Mouse (Mus musculus): ENCODE measurements around the gene Cdc20. TPM values are rescaled to one million over a fixed set of nuclear protein-coding genes. Genes with fewer than 3 reads are reported as not detected.
A peak's percentile ranks its signal among the peaks of the same experiment; 100 is the strongest.

Gene Cdc20
- polyA plus RNA-seq, 1 experiment from 2014 or later: 168 TPM

- H3K36me3 ChIP-seq: peaks cover 74% of the 10 kb centered on the region
- H3K27me3 ChIP-seq: no peaks in the 10 kb centered on the region
- H3K9me3 ChIP-seq (replicated peaks): no peaks in the 10 kb centered on the region
- WGBS: 91% methylated on average over 5 of the region's 5 CpGs
- no peak overlapping the region for H3K4me2 ChIP-seq (replicated peaks)
- H3K27ac ChIP-seq: no peak overlapping the region
- no peak overlapping the region for H3K9ac ChIP-seq
- H3K4me1 ChIP-seq: peaks cover 11% of the 10 kb centered on the region
- no peak for ATAC-seq (ENCODE audit: low FRiP score)
- H3K4me3 ChIP-seq: no peak overlapping the region
Observed at GRCm38 (mm10) chr4:118413553-118413952, 23.6 kb downstream of the Cdc20 start.

- 90% methylated on average over 5 of the region's 5 CpGs for WGBS
- no peak overlapping the region for H3K4me3 ChIP-seq
- no peaks in the 10 kb centered on the region for H3K27me3 ChIP-seq
- no peak for ATAC-seq (ENCODE audit: low FRiP score)
- no peak overlapping the region for H3K27ac ChIP-seq
- H3K9me3 ChIP-seq (replicated peaks): no peaks in the 10 kb centered on the region
- peaks cover 53% of the 10 kb centered on the region for H3K36me3 ChIP-seq
- no peak overlapping the region for H3K4me2 ChIP-seq (replicated peaks)
- peaks cover 23% of the 10 kb centered on the region for H3K4me1 ChIP-seq
- H3K9ac ChIP-seq: no peak overlapping the region
Observed at GRCm38 (mm10) chr4:118410871-118411270, 26.3 kb downstream of the Cdc20 start.

GRCm38 (mm10) chr4:118409142-118409900, 27.8 kb downstream of the Cdc20 start, which contains the start of the genes Szt2 and Med8:
Gene Szt2 (minus strand): TSS chr4:118409273.
Gene Med8 (plus strand): TSS chr4:118409337.
- Histone ChIP-seq H3K36me3 (peaks cover 49% of the 10 kb centered on the region), H3K4me1 (peaks cover 23% of the 10 kb centered on the region), H3K9me3 (replicated peaks) (no peaks in the 10 kb centered on the region), H3K9ac (peak within 1 kb of the TSS; percentile 93), H3K4me3 (peak within 1 kb of the TSS; percentile 91), H3K27ac (peak within 1 kb of the TSS; percentile 74), H3K27me3 (no peaks in the 10 kb centered on the region), H3K4me2 (replicated peaks) (peak within 1 kb of the TSS; percentile 95)
- WGBS: under 1% methylated on average over 53 of the region's 53 CpGs
- peak; percentile 95 for ATAC-seq (ENCODE audit: low FRiP score)

GRCm38 (mm10) chr4:118402701-118403100, 34.5 kb downstream of the Cdc20 start:
- Histone ChIP-seq H3K36me3 (peaks cover 74% of the 10 kb centered on the region), H3K4me2 (replicated peaks) (no peak overlapping the region), H3K9ac (no peak overlapping the region), H3K4me3 (no peak overlapping the region), H3K4me1 (peaks cover 4% of the 10 kb centered on the region), H3K9me3 (replicated peaks) (no peaks in the 10 kb centered on the region), H3K27me3 (no peaks in the 10 kb centered on the region), H3K27ac (no peak overlapping the region)
- no peak for ATAC-seq (ENCODE audit: low FRiP score)
- WGBS: 92% methylated on average over 12 of the region's 12 CpGs

GRCm38 (mm10) chr4:118401918-118402317, 35.2 kb downstream of the Cdc20 start:
- WGBS: 98% methylated on average over 5 of the region's 5 CpGs
- no peak for ATAC-seq (ENCODE audit: low FRiP score)
- Histone ChIP-seq H3K27ac (no peak overlapping the region), H3K4me1 (no peaks in the 10 kb centered on the region), H3K27me3 (no peaks in the 10 kb centered on the region), H3K9me3 (replicated peaks) (no peaks in the 10 kb centered on the region), H3K4me3 (no peak overlapping the region), H3K4me2 (replicated peaks) (no peak overlapping the region), H3K9ac (no peak overlapping the region), H3K36me3 (peaks cover 81% of the 10 kb centered on the region)

- 94% methylated on average over 3 of the region's 3 CpGs for WGBS
- no peak overlapping the region for H3K27ac ChIP-seq
- no peak overlapping the region for H3K9ac ChIP-seq
- H3K36me3 ChIP-seq: peaks cover 86% of the 10 kb centered on the region
- H3K4me2 ChIP-seq (replicated peaks): no peak overlapping the region
- H3K9me3 ChIP-seq (replicated peaks): no peaks in the 10 kb centered on the region
- H3K4me3 ChIP-seq: no peak overlapping the region
- H3K4me1 ChIP-seq: no peaks in the 10 kb centered on the region
- H3K27me3 ChIP-seq: no peaks in the 10 kb centered on the region
- ATAC-seq (ENCODE audit: low FRiP score): no peak
Observed at GRCm38 (mm10) chr4:118401421-118401820, 35.7 kb downstream of the Cdc20 start.

GRCm38 (mm10) chr4:118398400-118398799, 38.8 kb downstream of the Cdc20 start:
- Histone ChIP-seq H3K36me3 (peaks cover 96% of the 10 kb centered on the region), H3K4me1 (no peaks in the 10 kb centered on the region)

GRCm38 (mm10) chr4:118396433-118396832, 40.7 kb downstream of the Cdc20 start:
- H3K36me3 ChIP-seq: peaks cover 96% of the 10 kb centered on the region
- WGBS: 81% methylated on average over 3 of the region's 3 CpGs
- H3K27ac ChIP-seq: no peak overlapping the region
- H3K4me2 ChIP-seq (replicated peaks): no peak overlapping the region
- H3K9me3 ChIP-seq (replicated peaks): no peaks in the 10 kb centered on the region
- no peak for ATAC-seq (ENCODE audit: low FRiP score)
- H3K4me1 ChIP-seq: no peaks in the 10 kb centered on the region
- no peaks in the 10 kb centered on the region for H3K27me3 ChIP-seq
- H3K9ac ChIP-seq: no peak overlapping the region
- no peak overlapping the region for H3K4me3 ChIP-seq

More at GRCm38 (mm10) chr4:118398400-118398799, 38.8 kb downstream of the Cdc20 start:
- Histone ChIP-seq H3K9me3 (replicated peaks) (no peaks in the 10 kb centered on the region), H3K4me3 (no peak overlapping the region), H3K27me3 (no peaks in the 10 kb centered on the region), H3K9ac (no peak overlapping the region), H3K27ac (no peak overlapping the region), H3K4me2 (replicated peaks) (no peak overlapping the region)
- 96% methylated on average over 6 of the region's 6 CpGs for WGBS
- ATAC-seq (ENCODE audit: low FRiP score): no peak

- peaks cover 98% of the 10 kb centered on the region for H3K36me3 ChIP-seq
- no peak overlapping the region for H3K4me2 ChIP-seq (replicated peaks)
- H3K9me3 ChIP-seq (replicated peaks): no peaks in the 10 kb centered on the region
- no peak for ATAC-seq (ENCODE audit: low FRiP score)
- H3K4me3 ChIP-seq: no peak overlapping the region
- H3K9ac ChIP-seq: no peak overlapping the region
- WGBS: 86% methylated on average over 4 of the region's 4 CpGs
- no peaks in the 10 kb centered on the region for H3K4me1 ChIP-seq
- no peak overlapping the region for H3K27ac ChIP-seq
- no peaks in the 10 kb centered on the region for H3K27me3 ChIP-seq
Observed at GRCm38 (mm10) chr4:118395289-118395688, 41.9 kb downstream of the Cdc20 start.

- Histone ChIP-seq H3K27me3 (no peaks in the 10 kb centered on the region), H3K4me2 (replicated peaks) (no peak overlapping the region), H3K4me3 (no peak overlapping the region), H3K27ac (no peak overlapping the region), H3K36me3 (peaks cover 98% of the 10 kb centered on the region), H3K4me1 (no peaks in the 10 kb centered on the region), H3K9ac (no peak overlapping the region), H3K9me3 (replicated peaks) (no peaks in the 10 kb centered on the region)
- no peak for ATAC-seq (ENCODE audit: low FRiP score)
- 93% methylated on average over 6 of the region's 6 CpGs for WGBS
Observed at GRCm38 (mm10) chr4:118394505-118394904, 42.6 kb downstream of the Cdc20 start.

GRCm38 (mm10) chr4:118390146-118390545, 47.0 kb downstream of the Cdc20 start:
- WGBS: 93% methylated on average over 11 of the region's 11 CpGs
- no peak overlapping the region for H3K9ac ChIP-seq
- H3K4me3 ChIP-seq: no peak overlapping the region
- no peaks in the 10 kb centered on the region for H3K27me3 ChIP-seq
- no peak overlapping the region for H3K27ac ChIP-seq
- no peak for ATAC-seq (ENCODE audit: low FRiP score)
- H3K4me2 ChIP-seq (replicated peaks): no peak overlapping the region
- H3K36me3 ChIP-seq: peaks cover 99% of the 10 kb centered on the region
- H3K9me3 ChIP-seq (replicated peaks): no peaks in the 10 kb centered on the region
- no peaks in the 10 kb centered on the region for H3K4me1 ChIP-seq

GRCm38 (mm10) chr4:118387316-118387715, 49.8 kb downstream of the Cdc20 start:
- Histone ChIP-seq H3K4me2 (replicated peaks) (no peak overlapping the region), H3K27me3 (no peaks in the 10 kb centered on the region), H3K9ac (no peak overlapping the region), H3K9me3 (replicated peaks) (no peaks in the 10 kb centered on the region), H3K4me3 (no peak overlapping the region), H3K27ac (no peak overlapping the region), H3K36me3 (peaks cover 99% of the 10 kb centered on the region), H3K4me1 (no peaks in the 10 kb centered on the region)
- no peak for ATAC-seq (ENCODE audit: low FRiP score)
- WGBS: 96% methylated on average over 8 of the region's 8 CpGs

- no peaks in the 10 kb centered on the region for H3K9me3 ChIP-seq (replicated peaks)
- no peak overlapping the region for H3K27ac ChIP-seq
- ATAC-seq (ENCODE audit: low FRiP score): no peak
- WGBS: 94% methylated on average over 7 of the region's 7 CpGs
- no peak overlapping the region for H3K9ac ChIP-seq
- H3K4me2 ChIP-seq (replicated peaks): no peak overlapping the region
- H3K4me3 ChIP-seq: no peak overlapping the region
- no peaks in the 10 kb centered on the region for H3K27me3 ChIP-seq
- peaks cover 94% of the 10 kb centered on the region for H3K36me3 ChIP-seq
- H3K4me1 ChIP-seq: no peaks in the 10 kb centered on the region
Observed at GRCm38 (mm10) chr4:118383271-118383670, 53.9 kb downstream of the Cdc20 start.
